Comparison of ENCODE assay signal across 14 mouse cellular contexts in genomic region chr2:27693684-27694083, GRCm38 (mm10). TPM values are rescaled to one million over a fixed set of nuclear protein-coding genes. Genes with fewer than 3 reads are reported as not detected.
DNase-seq lines count a peak whose midpoint lies in the region; ATAC-seq and TF ChIP-seq lines count a peak whose summit lies in the region.
"Had no signal": no experiment of that assay in that cellular context is flagged by ENCODE, and none has a peak within 500 bp of the region (broad histone marks: within the 10 kb centered on the region; RNA-seq: fewer than 3 reads in every experiment).

No protein-coding gene starts in this region.

- no peak overlapping the region for H3K4me3 ChIP-seq in limb, embryonic 15.5 days
- no peak overlapping the region for H3K4me3 ChIP-seq in limb, embryonic 10.5 days
- no peak overlapping the region for H3K4me3 ChIP-seq in heart, embryonic 16.5 days (ENCODE audit: low read length)
- H3K4me3 ChIP-seq in stomach, postnatal 0 days (ENCODE audit: low read depth, low read length): no peak overlapping the region
- H3K4me3 ChIP-seq: embryonic facial prominence, embryonic 12.5 days; kidney, embryonic 15.5 days; lung, embryonic 15.5 days had no signal

- no peaks in the 10 kb centered on the region for H3K36me3 ChIP-seq in limb, embryonic 15.5 days
- H3K36me3 ChIP-seq in limb, embryonic 10.5 days: no peaks in the 10 kb centered on the region
- H3K36me3 ChIP-seq in heart, embryonic 16.5 days (ENCODE audit: control insufficient read depth, insufficient read depth): no peaks in the 10 kb centered on the region
- H3K36me3 ChIP-seq in stomach, postnatal 0 days (ENCODE audit: control insufficient read depth, insufficient read depth, low read length): no peaks in the 10 kb centered on the region
- H3K36me3 ChIP-seq: embryonic facial prominence, embryonic 12.5 days; G1E; kidney, embryonic 15.5 days; lung, embryonic 15.5 days had no signal

- WGBS in limb, embryonic 15.5 days: 71% methylated on average over 6 of the region's 6 CpGs
- WGBS in limb, embryonic 10.5 days: 92% methylated on average over 6 of the region's 6 CpGs
- WGBS in heart, embryonic 16.5 days: 67% methylated on average over 6 of the region's 6 CpGs
- 46% methylated on average over 6 of the region's 6 CpGs for WGBS in stomach, postnatal 0 days

- no peaks in the 10 kb centered on the region for H3K27me3 ChIP-seq in limb, embryonic 15.5 days
- no peaks in the 10 kb centered on the region for H3K27me3 ChIP-seq in limb, embryonic 10.5 days (ENCODE audit: low read depth, poor library complexity, severe bottlenecking)
- H3K27me3 ChIP-seq in heart, embryonic 16.5 days (ENCODE audit: control insufficient read depth, insufficient read depth, low read length): no peaks in the 10 kb centered on the region
- H3K27me3 ChIP-seq in stomach, postnatal 0 days (ENCODE audit: control insufficient read depth, insufficient read depth, low read length): no peaks in the 10 kb centered on the region
- H3K27me3 ChIP-seq: embryonic facial prominence, embryonic 12.5 days; kidney, embryonic 15.5 days; lung, embryonic 15.5 days had no signal

- TF ChIP-seq EP300 in stomach, postnatal 0 days (optimal IDR thresholded peaks at IDR 0.05): no peak

- peaks cover 88% of the 10 kb centered on the region for H3K4me1 ChIP-seq in limb, embryonic 15.5 days
- H3K4me1 ChIP-seq in limb, embryonic 10.5 days: peaks cover 51% of the 10 kb centered on the region
- peaks cover 60% of the 10 kb centered on the region for H3K4me1 ChIP-seq in heart, embryonic 16.5 days (ENCODE audit: control insufficient read depth, insufficient read depth, low read length)
- peaks cover 14% of the 10 kb centered on the region for H3K4me1 ChIP-seq in stomach, postnatal 0 days (replicated peaks; ENCODE audit: control insufficient read depth, insufficient read depth)

- H3K9ac ChIP-seq in limb, embryonic 15.5 days: no peak overlapping the region
- no peak overlapping the region; the same call in 1 of the 2 replicates for H3K9ac ChIP-seq in heart, embryonic 16.5 days (ENCODE audit: low read length)
- no peak overlapping the region; the same call in 1 of the 2 replicates for H3K9ac ChIP-seq in stomach, postnatal 0 days (ENCODE audit: low read length)
- H3K9ac ChIP-seq: embryonic facial prominence, embryonic 12.5 days; kidney, embryonic 15.5 days; lung, embryonic 15.5 days had no signal

- no peak for DNase-seq in limb, embryonic 10.5 days (ENCODE audit: low spot score)
- DNase-seq in R1 (ENCODE audit: low read depth, low spot score): peak; percentile 12
- DNase-seq in stomach, postnatal 0 days (ENCODE audit: low spot score): peak; percentile 62
- no peak for DNase-seq in layer of hippocampus, postnatal 25 days (ENCODE audit: extremely low spot score in 1 of 2, low spot score in 1 of 2)
- DNase-seq: layer of hippocampus, postnatal 36 days; retina, postnatal 1 day had no signal

- ATAC-seq in limb, embryonic 15.5 days (ENCODE audit: insufficient number of reproducible peaks, low FRiP score, low TSS enrichment, low read depth): no peak
- no peak for ATAC-seq in heart, embryonic 16.5 days (replicated peaks; ENCODE audit: extremely low read depth, insufficient read depth, low FRiP score)
- ATAC-seq in stomach, postnatal 0 days (ENCODE audit: low FRiP score, low TSS enrichment): peak; percentile 25
- ATAC-seq in megakaryocyte-erythroid progenitor cell, adult 5-6 weeks (replicated peaks; ENCODE audit: low FRiP score, low TSS enrichment, poor library complexity, severe bottlenecking): no peak
- ATAC-seq: forebrain, embryonic 16.5 days had no signal

- H3K9me3 ChIP-seq in limb, embryonic 15.5 days: no peaks in the 10 kb centered on the region
- H3K9me3 ChIP-seq in limb, embryonic 10.5 days (replicated peaks): no peaks in the 10 kb centered on the region
- no peaks in the 10 kb centered on the region for H3K9me3 ChIP-seq in heart, embryonic 16.5 days (replicated peaks; ENCODE audit: control insufficient read depth, low read length)
- H3K9me3 ChIP-seq in stomach, postnatal 0 days (ENCODE audit: control insufficient read depth, low read length): no peaks in the 10 kb centered on the region
- H3K9me3 ChIP-seq: embryonic facial prominence, embryonic 12.5 days; G1E; kidney, embryonic 15.5 days; lung, embryonic 15.5 days had no signal

- H3K4me2 ChIP-seq in limb, embryonic 15.5 days: no peak overlapping the region
- H3K4me2 ChIP-seq in heart, embryonic 16.5 days (ENCODE audit: low read depth, low read length): no peak overlapping the region
- H3K4me2 ChIP-seq in stomach, postnatal 0 days (replicated peaks; ENCODE audit: low read depth): no peak overlapping the region
- H3K4me2 ChIP-seq: embryonic facial prominence, embryonic 12.5 days; kidney, embryonic 15.5 days; lung, embryonic 15.5 days had no signal

- TF ChIP-seq CTCF in stomach, postnatal 0 days (IDR thresholded peaks at IDR 0.05; ENCODE audit: low read depth): no peak

- H3K27ac ChIP-seq in limb, embryonic 15.5 days: 0 out of 2 replicates have a peak overlapping the region, but pooled peaks have one; percentile 22
- no peak overlapping the region for H3K27ac ChIP-seq in limb, embryonic 10.5 days
- peak overlapping the region; percentile 51; the same call in 1 of the 2 replicates for H3K27ac ChIP-seq in heart, embryonic 16.5 days (ENCODE audit: low read length)
- H3K27ac ChIP-seq in stomach, postnatal 0 days (replicated peaks): peak overlapping the region; percentile 78
- H3K27ac ChIP-seq: embryonic facial prominence, embryonic 12.5 days; lung, embryonic 15.5 days had no signal

RNA-seq across cellular contexts. Expression of gene Rxra, which starts 17.4 kb away (rescaled TPM):
- polyA plus RNA-seq in limb, embryonic 15.5 days (2015; fragmentation: Nextera tagmentation; extraction: Ambion mirVana): 19.4 and 19.7 TPM in 2 replicates
- 8.7 and 10.9 TPM in 2 replicates for polyA plus RNA-seq in limb, embryonic 10.5 days (2016; fragmentation: Nextera tagmentation; extraction: Ambion mirVana)
- polyA plus RNA-seq in heart, embryonic 16.5 days (2015; fragmentation: Nextera tagmentation; extraction: Ambion mirVana): 6.6 and 8.4 TPM in 2 replicates
- polyA plus RNA-seq in stomach, postnatal 0 days (2015; fragmentation: Nextera tagmentation; extraction: Ambion mirVana): 8.7 and 10.5 TPM in 2 replicates
- 4.6 and 7.0 TPM in 2 replicates for total RNA-seq in megakaryocyte-erythroid progenitor cell, adult 5-6 weeks (2014; fragmentation: Nextera tagmentation)
- total RNA-seq in megakaryocyte-erythroid progenitor cell, adult 5-6 weeks (2017): 2.8 and 8.0 TPM in 2 replicates
- total RNA-seq in layer of hippocampus, postnatal 25 days (2021): 10 to 100 TPM; 22.2 to 29.1 TPM
- polyA plus RNA-seq: G1E had no signal

Comparison
In these comparisons a context has a peak if more than half of its experiments do, and no peak if none do; other contexts are left out.
1. DNase-seq: peak in R1 (single experiment) and stomach, postnatal 0 days (single experiment); none in limb, embryonic 10.5 days (single experiment) and layer of hippocampus, postnatal 25 days (0 of 2).